Mouse (Mus musculus): ENCODE measurements around the gene 4930503B20Rik. TPM values are rescaled to one million over a fixed set of nuclear protein-coding genes. Genes with fewer than 3 reads are reported as not detected.

4930503B20Rik gene
- not detected for polyA plus RNA-seq (2017; shearing (Covaris generic))

DNA sequence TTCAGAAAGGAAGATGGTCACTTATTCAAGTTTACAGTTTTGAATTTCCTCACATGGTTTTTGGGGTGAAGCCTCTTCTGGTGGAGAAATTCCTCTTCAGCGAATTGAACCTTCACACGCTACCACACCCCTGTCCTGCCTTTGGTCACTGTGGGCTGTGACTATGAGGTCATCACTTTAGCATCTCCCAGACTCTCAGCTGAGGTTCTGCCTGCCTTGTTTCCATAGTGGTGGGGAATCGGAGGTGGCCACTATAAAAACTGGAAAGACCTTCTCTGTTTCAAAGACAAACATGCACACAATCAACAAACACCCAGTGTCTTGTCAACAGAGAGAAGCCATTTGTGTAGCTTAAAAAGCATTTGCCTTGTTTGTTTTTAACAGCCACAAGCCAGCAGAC, at the start of gene 4930503B20Rik:
Gene 4930503B20Rik, minus strand, starts transcription at position 101 of the 400 bp plus-strand sequence.

DNA sequence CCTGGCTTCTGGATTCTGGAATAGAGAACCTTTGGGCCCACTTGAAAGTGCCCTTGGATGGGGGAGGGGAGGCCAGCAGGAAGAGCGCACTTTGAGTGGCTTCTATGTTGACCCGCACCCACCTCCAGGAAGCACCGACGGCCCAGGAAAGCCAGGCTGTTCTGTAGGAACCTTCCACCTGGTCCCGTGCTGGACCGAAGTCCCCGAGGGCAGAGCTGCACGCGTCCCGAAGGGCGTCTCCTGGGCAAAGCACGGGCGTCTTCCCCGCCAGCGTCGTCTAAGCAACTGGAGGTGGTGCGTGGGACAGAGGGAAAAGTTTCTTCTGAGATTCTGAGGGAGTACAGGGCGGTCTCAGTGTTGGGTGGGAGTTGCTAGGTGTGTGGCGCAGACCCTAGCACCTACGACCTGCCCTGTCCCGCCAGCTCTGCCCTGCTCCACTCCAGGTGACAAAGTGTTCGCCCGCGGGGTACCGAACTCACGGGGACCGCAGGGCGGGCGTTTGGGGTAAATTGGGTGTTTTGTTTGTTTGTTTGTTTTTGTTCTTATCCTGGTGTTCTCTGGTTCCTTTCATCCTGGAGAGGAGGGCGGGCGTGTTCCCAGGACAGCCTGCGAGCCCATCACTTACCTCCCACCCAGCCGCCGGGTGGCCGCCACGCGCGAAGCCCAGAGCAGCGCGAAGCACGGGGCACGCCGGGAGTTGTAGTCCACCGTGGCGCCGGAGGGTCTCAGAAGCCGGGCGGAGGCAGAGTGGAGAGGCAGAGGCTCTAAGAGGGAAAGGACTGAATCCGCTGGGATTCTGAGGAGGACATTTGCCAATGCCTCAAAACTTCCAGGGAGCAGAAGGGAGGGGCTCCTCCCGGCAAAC, 33.9 kb upstream of the 4930503B20Rik start, which contains the start of gene Samd13:
Gene Samd13, minus strand, starts transcription at position 782 of the 865 bp plus-strand sequence.

DNA sequence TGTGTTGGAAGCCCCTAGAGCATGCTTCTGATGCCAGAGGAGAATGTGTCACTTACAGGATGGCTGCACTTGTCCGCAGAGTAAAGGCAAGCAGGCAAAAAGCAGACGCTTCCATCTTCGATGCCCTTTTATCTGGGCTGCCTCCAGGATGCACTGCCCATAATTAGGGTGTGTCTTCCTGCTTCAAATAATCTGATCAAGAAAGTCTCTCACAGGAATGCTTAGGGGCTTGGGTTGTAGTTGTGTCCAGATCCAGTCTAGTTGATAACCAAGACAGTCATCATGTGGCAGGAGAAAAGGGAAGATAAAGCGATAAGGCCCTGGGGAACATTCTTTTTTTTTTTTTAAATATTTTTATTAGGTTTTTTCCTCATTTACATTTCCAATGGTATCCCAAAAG, 35.6 kb downstream of the 4930503B20Rik start, which contains the start of gene Dnase2b:
Gene Dnase2b, minus strand, starts transcription at position 101 of the 400 bp plus-strand sequence.

Other genes with a start within 250 kb of the 4930503B20Rik start
- gene Ssx2ip, start 246.7 kb downstream of the 4930503B20Rik start, polyA plus RNA-seq (2017; shearing (Covaris generic)) = 3.5 TPM
- gene Ctbs, start 201.5 kb downstream of the 4930503B20Rik start, polyA plus RNA-seq (2017; shearing (Covaris generic)) = 9.2 TPM
- gene Spata1, start 151.6 kb downstream of the 4930503B20Rik start, polyA plus RNA-seq (2017; shearing (Covaris generic)) = 11.6 TPM
- gene Gng5, start 151.5 kb downstream of the 4930503B20Rik start, polyA plus RNA-seq (2017; shearing (Covaris generic)) = 454 TPM
- gene Rpf1, start 129.9 kb downstream of the 4930503B20Rik start, polyA plus RNA-seq (2017; shearing (Covaris generic)) = 72.3 TPM
- not detected for gene Uox, start 80.9 kb downstream of the 4930503B20Rik start, polyA plus RNA-seq (2017; shearing (Covaris generic))
- not detected for gene Dnase2b, start 35.7 kb downstream of the 4930503B20Rik start, polyA plus RNA-seq (2017; shearing (Covaris generic))
- gene Samd13, start 34.3 kb upstream of the 4930503B20Rik start, polyA plus RNA-seq (2017; shearing (Covaris generic)) = 0.51 TPM
- 167 TPM for gene Prkacb, start 161.7 kb upstream of the 4930503B20Rik start, polyA plus RNA-seq (2017; shearing (Covaris generic))
- not detected for gene Ttll7, start 201.1 kb upstream of the 4930503B20Rik start, polyA plus RNA-seq (2017; shearing (Covaris generic))

All from CD4-positive, CD25-positive, alpha-beta regulatory T cell (primary cell).